Mouse (Mus musculus) c-Kit-positive CD71-positive TER-119-positive erythroid progenitor cells, embryonic 14.5 days (primary cell): Measurements from ENCODE around the gene Il1b.

ENCODE experiments used
- DNase-seq: peaks from one replicate; pipeline ENCODE4 v3.0.0-alpha.2; 2013; ENCODE audit warnings: low spot score

Il1b gene

DNA sequence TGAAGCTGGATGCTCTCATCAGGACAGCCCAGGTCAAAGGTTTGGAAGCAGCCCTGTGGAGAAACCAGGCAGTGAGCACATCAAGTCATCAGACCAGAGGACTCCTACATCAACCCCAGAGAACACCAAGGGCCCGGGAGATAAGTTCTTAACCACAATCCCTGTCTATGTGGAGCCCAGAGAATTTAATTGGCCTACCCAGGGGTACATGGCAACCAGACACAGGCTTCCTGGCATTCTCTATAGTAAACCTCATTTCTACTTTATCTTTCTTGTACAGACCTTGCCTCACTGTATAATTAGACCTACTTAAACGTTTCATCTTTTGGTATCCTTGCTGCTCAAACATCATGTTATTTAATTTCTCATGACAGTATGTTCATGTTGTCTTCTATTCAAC lies 2.8 kb downstream of the Il1b start:
- no peak for DNase-seq

DNA sequence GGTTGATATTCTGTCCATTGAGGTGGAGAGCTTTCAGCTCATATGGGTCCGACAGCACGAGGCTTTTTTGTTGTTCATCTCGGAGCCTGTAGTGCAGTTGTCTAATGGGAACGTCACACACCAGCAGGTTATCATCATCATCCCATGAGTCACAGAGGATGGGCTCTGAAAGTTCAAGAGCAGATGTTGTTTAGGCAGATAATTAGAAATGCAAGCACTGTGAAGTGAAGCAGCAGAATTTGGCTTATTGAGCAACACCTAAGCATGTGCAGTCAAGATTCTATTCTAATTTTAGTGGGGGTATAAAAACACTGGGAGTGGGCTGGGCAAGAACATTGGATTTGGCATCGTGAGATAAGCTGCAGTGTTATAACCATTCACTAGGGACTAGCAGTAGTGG lies 3.7 kb downstream of the Il1b start:
- DNase-seq, result no peak

DNA sequence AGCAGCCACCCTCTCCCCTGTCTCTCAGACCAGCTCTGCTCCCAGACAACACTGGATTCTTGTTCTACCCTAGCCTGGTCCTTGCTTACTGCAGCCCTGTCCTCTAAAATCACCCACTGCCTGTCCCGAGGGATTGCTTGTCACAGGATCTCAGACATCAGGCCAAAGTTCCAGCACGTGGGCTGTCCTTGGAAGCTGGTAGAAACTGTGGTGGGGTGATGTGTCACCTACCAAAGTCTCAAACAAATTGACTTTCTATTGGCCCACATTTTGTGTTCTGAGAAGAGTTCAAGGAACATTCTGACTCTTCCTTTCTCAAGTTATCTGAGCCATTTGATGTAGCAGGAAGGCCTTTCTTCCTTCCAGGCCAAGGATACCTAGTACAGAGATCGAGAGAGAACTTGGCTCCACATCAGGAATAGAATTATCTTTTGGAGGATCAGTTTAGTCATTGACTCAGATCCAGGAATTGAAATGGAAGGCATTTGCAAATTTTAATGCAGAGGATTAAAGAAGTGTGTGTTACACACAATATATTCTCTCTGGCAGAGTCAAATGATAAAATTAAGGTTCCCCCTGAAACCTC lies 9.9 kb downstream of the Il1b start:
- DNase-seq, result no peak

DNA sequence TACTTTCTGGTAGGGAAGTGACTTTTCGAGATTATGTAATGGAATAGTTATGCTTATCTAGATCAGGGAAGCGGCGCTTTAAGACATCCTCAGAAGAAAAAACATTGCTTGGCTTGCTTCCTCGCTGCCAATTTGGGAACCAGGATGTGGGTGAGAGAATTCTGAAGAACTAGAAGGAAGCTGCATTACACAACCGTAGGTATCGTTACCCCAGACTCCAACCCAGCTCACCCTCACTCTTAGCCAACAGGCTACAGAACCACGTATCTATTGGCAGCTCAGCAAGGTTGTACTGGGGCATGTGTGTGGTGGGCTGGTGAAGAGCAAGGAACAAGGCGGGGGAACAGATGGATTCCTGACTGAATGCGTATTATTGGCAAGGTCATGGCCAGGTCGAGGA lies 10.7 kb downstream of the Il1b start:
- DNase-seq, result no peak

DNA sequence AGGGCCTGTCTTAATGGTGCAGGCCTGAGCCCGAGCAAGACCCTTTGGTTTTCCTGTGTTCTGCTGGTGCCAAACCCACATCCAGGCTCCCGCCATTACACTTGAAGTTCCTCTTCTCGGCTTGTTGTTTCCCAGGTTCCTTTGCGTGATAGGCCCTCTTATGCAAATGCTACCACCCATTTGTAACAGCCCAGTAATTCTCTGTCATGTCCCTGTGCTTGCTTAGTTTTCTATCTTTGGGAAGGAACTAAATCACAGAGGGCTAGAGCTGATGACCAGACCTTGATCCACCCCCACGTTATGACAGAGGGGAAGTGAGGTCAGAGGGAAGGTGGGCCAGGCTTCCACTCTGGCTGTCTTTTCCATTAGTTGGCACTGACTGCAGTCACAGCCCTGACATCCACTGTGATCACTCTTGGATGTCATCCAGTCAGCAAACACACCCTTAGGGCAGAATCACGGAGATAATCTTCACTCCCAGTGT lies 32.8 kb downstream of the Il1b start:
- DNase-seq, result no peak

DNA sequence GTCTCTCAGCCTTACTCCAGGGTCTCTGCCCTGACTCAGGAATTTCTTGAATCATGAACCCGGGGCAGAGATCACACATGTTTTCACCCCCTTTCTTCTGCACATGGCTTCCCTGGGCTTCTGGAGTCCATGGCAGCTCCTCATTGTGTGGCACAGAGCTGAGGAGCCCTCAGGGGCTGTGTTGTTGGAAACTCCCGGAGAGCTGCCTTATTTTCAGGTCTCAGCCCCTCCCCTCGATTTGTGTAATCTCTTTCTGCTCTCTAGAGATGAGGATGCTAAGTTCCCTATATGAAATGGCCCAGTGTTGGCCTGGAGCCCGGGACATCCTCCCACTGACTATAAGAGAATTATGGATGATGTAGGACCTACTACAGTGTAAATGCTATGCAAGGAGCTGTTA lies 37.5 kb downstream of the Il1b start:
- no peak for DNase-seq

DNA sequence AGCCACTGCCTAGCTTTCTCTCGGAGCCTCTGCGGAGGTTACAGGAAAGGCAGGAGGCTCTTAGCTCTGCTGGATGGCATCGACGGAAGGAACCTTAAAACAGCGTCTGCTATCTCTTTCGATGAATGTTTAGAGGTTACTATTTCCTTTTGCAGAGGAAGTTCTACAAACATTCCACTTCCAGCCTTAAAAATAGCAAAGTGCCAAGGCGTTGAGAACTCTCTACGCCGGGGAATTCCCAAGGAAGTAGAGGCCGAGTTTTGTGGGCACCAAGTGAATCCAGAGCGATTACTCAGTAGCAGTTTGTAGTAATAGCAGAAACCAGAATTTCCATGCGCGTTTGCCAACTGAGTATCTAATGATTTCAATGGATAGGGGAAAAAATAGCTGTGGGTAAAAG lies 40.4 kb downstream of the Il1b start:
- no peak for DNase-seq

DNA sequence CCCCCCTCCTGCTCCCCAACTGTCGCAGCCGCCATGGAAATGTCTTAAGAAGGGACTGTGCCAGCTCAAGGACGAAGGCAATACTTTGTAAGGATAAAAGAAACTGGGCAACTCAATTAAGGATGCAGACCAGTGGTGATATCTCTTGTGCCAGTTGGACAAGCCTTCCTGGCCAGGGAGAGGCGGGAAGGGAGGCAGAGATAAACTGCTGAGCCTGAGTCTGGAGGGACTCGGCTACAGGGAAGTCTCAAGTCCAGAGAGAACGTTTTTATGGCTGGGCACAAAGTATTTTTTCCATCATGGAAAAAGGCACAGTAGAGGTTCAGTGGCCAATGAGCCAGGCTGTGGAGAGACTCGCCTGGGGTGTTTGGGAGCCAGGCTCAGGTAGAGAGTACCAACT lies 40.9 kb downstream of the Il1b start:
- no peak for DNase-seq

DNA sequence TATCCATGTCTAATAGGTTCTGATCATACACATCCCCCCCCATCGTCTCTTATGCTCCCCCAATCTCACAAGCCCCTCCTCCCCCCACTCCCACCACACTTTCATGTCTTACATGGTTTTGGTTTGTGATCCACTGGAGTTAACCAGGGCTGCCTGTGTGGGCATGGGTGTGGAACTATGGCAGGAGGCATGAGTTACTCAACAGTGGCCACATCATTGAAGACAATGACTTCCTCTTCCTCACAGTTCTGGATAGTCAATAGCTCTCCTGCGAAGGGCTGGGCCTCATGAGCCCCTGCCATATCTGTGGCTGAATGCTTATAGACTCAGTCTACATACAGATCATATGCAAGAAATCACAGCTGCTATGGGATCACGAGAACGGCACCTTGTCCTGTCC lies 42.7 kb downstream of the Il1b start:
- DNase-seq, result no peak

DNA sequence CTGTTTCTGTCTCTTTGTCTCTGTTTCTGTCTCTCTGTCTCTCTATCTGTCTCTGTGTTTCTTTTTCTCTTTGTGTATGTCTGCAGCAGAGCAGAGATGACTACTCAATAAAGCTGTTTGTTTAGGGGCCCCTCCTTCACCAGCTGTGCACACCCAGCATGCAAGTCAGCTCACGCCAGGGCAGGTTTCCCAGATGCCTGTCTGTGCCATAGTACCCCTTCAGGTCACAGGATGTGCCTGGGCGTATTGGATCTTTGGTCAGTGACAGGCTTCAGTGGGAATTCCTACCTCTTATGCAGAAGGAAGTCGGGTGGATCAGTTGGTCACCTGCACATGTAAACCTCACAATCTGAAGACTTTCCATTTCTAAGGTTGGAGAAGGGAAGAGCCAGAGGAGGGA lies 46.7 kb downstream of the Il1b start:
- no peak for DNase-seq

DNA sequence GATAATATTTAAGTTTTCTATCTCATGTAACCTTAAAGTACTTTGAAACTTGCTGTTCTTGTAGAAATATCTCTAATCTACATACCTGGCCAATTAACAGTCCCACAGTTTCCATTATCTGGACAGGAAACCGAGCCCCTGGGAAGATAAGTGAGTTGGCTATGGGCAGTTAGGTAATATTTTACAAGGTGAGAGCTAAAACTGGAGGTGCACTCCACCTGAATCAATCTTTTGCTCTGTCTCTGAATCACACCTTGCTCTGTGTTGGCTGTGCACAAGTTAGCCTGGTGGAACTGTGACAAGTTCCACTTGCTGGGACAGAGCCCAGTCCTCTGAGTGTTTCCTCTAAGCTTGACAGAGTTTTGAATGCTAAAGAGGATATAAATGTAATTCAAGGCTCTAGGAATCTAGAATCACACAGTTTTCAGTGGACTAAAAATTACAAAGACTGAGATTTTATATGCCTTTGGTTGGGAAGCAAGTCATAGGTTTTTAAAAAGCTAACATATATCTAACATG lies 48.8 kb downstream of the Il1b start:
- no peak for DNase-seq

DNA sequence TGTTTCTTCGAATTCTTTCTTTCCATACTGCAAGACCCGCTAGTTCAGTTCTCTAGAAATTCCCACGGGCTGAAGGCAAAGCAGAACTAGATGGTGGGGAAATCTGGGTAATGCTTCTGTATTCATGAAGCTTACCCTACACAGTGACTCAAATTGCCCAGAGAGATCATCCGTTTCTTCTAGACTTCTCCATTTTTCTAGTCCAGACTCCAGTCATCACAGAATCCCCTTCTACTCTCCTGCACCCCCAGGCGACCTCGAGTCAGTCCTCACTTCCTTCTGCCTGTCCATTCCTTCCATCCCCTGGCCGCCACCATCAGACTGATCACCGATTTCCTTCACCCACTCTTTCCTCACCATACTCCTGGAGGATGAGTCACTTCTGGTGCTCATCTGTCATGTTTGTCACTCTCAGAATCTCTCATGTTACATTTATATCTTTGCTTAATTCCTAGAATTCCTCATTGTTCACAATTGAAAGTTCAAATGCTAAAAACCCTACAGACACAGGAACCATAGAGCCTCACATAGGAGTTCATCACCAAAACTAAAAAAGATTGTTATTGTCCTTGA lies 50.8 kb downstream of the Il1b start:
- no peak for DNase-seq

DNA sequence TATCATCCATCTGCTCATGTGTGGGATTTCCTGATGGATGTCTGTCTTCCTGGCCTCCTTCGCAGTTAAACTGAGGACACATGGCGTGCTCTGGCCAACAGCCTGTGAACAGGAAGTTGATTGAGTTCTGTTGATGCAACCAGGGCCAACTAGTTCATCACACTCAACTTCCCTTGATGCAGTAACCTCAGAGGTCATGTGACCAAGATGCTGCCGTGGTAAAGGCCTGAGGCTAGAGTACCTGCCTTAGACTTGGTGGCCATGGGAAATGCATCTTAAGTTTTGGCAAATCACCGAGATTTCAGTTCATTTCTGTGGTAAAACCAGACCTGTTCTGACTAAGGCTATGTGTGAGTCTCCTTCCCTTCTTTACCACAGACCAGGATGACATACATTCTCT lies 55.1 kb downstream of the Il1b start:
- DNase-seq, result no peak

DNA sequence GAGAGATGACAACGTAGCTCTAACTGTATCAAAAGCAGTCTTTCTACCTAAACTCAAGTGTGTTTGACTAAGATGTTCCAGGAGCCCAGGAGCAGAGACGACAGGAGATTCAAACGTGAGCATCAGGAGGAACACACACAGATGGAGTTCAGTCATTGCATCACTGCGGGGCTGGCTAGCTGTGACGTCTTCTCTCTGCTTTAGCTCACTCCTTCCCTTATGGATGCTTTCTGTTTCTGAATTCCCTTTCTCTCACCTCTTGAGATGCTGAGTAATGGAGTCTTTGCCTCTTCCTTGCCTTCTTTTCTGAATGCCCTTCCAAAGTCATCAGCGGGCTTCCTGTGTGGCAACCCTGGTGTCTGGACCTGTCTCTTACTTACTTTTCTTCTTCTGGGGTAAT lies 56.1 kb downstream of the Il1b start:
- DNase-seq, result no peak
